19 mouse cellular contexts compared by ENCODE assay signal in the genomic region with DNA sequence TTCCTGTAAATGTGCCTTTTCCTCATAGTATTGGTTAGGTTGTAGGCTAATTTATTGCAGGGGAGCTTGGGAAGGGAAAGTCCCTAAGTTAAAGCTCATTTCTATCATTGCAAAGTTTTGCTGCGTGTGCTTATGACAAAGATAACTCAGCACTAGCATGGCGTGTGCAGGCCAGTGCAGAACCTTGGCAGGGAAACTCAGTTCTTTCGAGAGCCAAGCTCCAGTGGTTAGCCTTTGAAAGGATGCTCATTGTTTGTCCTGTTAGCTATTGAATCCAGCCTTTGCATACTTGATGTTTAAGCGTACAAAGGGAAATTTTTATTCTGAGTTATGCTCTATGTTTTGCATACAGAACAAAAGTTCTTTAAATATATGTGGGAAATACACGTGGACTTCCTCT. TPM values are rescaled to one million over a fixed set of nuclear protein-coding genes. Genes with fewer than 3 reads are reported as not detected.
DNase-seq lines count a peak whose midpoint lies in the region; ATAC-seq and TF ChIP-seq lines count a peak whose summit lies in the region.
"Had no signal": no experiment of that assay in that cellular context is flagged by ENCODE, and none has a peak within 500 bp of the region (broad histone marks: within the 10 kb centered on the region; RNA-seq: fewer than 3 reads in every experiment).

No protein-coding gene starts in this region.

- DNase-seq in cerebellum, adult 9-10 months = peak; percentile 4
- no peak for DNase-seq in cerebellum, adult 11 months
- peak; percentile 11 for DNase-seq in layer of hippocampus, adult 11-12 months (ENCODE audit: low spot score)
- no peak for DNase-seq in layer of hippocampus, adult 9-10 months (ENCODE audit: low spot score)
- peak; percentile 63 for DNase-seq in midbrain, postnatal 0 days (ENCODE audit: low spot score)
- no peak for DNase-seq in midbrain, embryonic 10.5 days (ENCODE audit: low spot score)
- peak; percentile 35 for DNase-seq in telencephalon, adult 2 months (ENCODE audit: low read depth, low spot score)
- DNase-seq in gastrocnemius, adult 18-20 months (ENCODE audit: low spot score) = no peak
- DNase-seq: adrenal gland, adult 2 months; cerebellum, postnatal 25 days; heart, postnatal 36 days; kidney, postnatal 25 days; retina, postnatal 1 day; thymus, postnatal 25 days had no signal

- 48% methylated on average over 5 of the region's 5 CpGs for WGBS in midbrain, postnatal 0 days
- WGBS in midbrain, embryonic 10.5 days = 74% methylated on average over 5 of the region's 5 CpGs

- H3K9ac ChIP-seq in midbrain, postnatal 0 days (replicated peaks; ENCODE audit: low read length, poor library complexity, severe bottlenecking) = no peak overlapping the region
- H3K9ac ChIP-seq: heart, embryonic 12.5 days; intestine, embryonic 15.5 days; limb, embryonic 12.5 days; liver, embryonic 14.5 days; neural tube, embryonic 15.5 days had no signal

- no peaks in the 10 kb centered on the region for H3K27me3 ChIP-seq in midbrain, postnatal 0 days (ENCODE audit: insufficient read depth, low read length)
- H3K27me3 ChIP-seq in midbrain, embryonic 10.5 days (ENCODE audit: low read depth, poor library complexity, severe bottlenecking) = peaks cover 6% of the 10 kb centered on the region
- H3K27me3 ChIP-seq: intestine, embryonic 15.5 days had no signal

- ATAC-seq in midbrain, postnatal 0 days (ENCODE audit: low FRiP score) = no peak
- ATAC-seq: intestine, embryonic 15.5 days had no signal

- no peaks in the 10 kb centered on the region for H3K4me1 ChIP-seq in midbrain, postnatal 0 days (ENCODE audit: insufficient read depth, low read length)
- H3K4me1 ChIP-seq in midbrain, embryonic 10.5 days = peaks cover 5% of the 10 kb centered on the region; the same call in 1 of the 2 replicates
- H3K4me1 ChIP-seq: intestine, embryonic 15.5 days had no signal

- TF ChIP-seq CTCF in midbrain, postnatal 0 days (IDR thresholded peaks at IDR 0.05) = no peak

- no peak overlapping the region for H3K4me2 ChIP-seq in midbrain, postnatal 0 days (ENCODE audit: low read depth, low read length, poor library complexity, severe bottlenecking)
- H3K4me2 ChIP-seq: heart, embryonic 12.5 days; intestine, embryonic 15.5 days; limb, embryonic 12.5 days had no signal

- H3K4me3 ChIP-seq in midbrain, postnatal 0 days (ENCODE audit: low read depth, low read length) = no peak overlapping the region
- no peak overlapping the region for H3K4me3 ChIP-seq in midbrain, embryonic 10.5 days
- H3K4me3 ChIP-seq: heart, embryonic 12.5 days; intestine, embryonic 15.5 days; limb, embryonic 12.5 days; neural tube, embryonic 15.5 days had no signal

- no peaks in the 10 kb centered on the region for H3K9me3 ChIP-seq in midbrain, postnatal 0 days (ENCODE audit: low read length)
- no peaks in the 10 kb centered on the region for H3K9me3 ChIP-seq in midbrain, embryonic 10.5 days (replicated peaks)
- H3K9me3 ChIP-seq: heart, embryonic 12.5 days; intestine, embryonic 15.5 days; limb, embryonic 12.5 days; neural tube, embryonic 15.5 days had no signal

- H3K36me3 ChIP-seq in midbrain, postnatal 0 days (ENCODE audit: insufficient read depth, low read length) = no peaks in the 10 kb centered on the region
- H3K36me3 ChIP-seq in midbrain, embryonic 10.5 days = no peaks in the 10 kb centered on the region
- H3K36me3 ChIP-seq: heart, embryonic 12.5 days; intestine, embryonic 15.5 days; limb, embryonic 12.5 days; neural tube, embryonic 15.5 days had no signal

- no peak overlapping the region for H3K27ac ChIP-seq in midbrain, postnatal 0 days (ENCODE audit: low read depth, low read length)
- H3K27ac ChIP-seq in midbrain, embryonic 10.5 days (replicated peaks) = no peak overlapping the region
- H3K27ac ChIP-seq: intestine, embryonic 15.5 days; limb, embryonic 12.5 days; liver, embryonic 14.5 days; neural tube, embryonic 15.5 days had no signal

RNA-seq across cellular contexts. Expression of a gene that starts 45.8 kb away (rescaled TPM):
- 11.5 TPM in 2 replicates for total RNA-seq in midbrain, postnatal 0 days (2014; rRNA removed)
- polyA plus RNA-seq in midbrain, postnatal 0 days (2015; fragmentation: Nextera tagmentation; extraction: Ambion mirVana) = 9.3 and 12.5 TPM in 2 replicates
- 8.6 and 10.2 TPM in 2 replicates for polyA plus RNA-seq in midbrain, embryonic 10.5 days (2016; fragmentation: Nextera tagmentation; extraction: Ambion mirVana)
- 1 to 10 TPM; 3.9 to 4.3 TPM for total RNA-seq in gastrocnemius, adult 18-20 months (2021)

Comparison
In these comparisons a context has a peak if more than half of its experiments do, and no peak if none do; other contexts are left out.
1. DNase-seq: peak in cerebellum, adult 9-10 months (single experiment), layer of hippocampus, adult 11-12 months (single experiment), midbrain, postnatal 0 days (single experiment) and telencephalon, adult 2 months (single experiment); none in cerebellum, adult 11 months (single experiment), layer of hippocampus, adult 9-10 months (single experiment), midbrain, embryonic 10.5 days (single experiment) and gastrocnemius, adult 18-20 months (single experiment).